Mouse (Mus musculus) cortical plate, adult 2 months (tissue): ENCODE data around the gene Crocc2. TPM values are rescaled to one million over a fixed set of nuclear protein-coding genes. Genes with fewer than 3 reads are reported as not detected.

Source experiments
- H3K27ac ChIP-seq: fragments of 200-500 bp; 2 replicates; pipeline ENCODE4 v1.5.1; 2012; ENCODE audit warnings: low read length, control low read depth, inconsistent platforms; ENCODE audit not compliant: insufficient read depth
- H3K4me1 ChIP-seq: fragments of 200-500 bp; 2 replicates; pipeline ENCODE4 v1.6.1; 2011; ENCODE audit warnings: low read length; ENCODE audit not compliant: control insufficient read depth, insufficient read depth
- H3K4me3 ChIP-seq: fragments of 200-500 bp; 2 replicates; pipeline ENCODE4 v1.5.1; 2011; ENCODE audit warnings: mild to moderate bottlenecking, low read length, control low read depth; ENCODE audit not compliant: insufficient read depth
- CTCF ChIP-seq: fragments of 200-500 bp; IDR thresholded peaks from 2 replicates; pipeline ENCODE4 v1.5.1; 2011; ENCODE audit warnings: mild to moderate bottlenecking, control low read depth, low read length; ENCODE audit not compliant: insufficient read depth; ENCODE audit errors: extremely low read depth
- POLR2A ChIP-seq: fragments of 200-500 bp; IDR thresholded peaks from 2 replicates; pipeline ENCODE4 v1.6.1; 2011; ENCODE audit warnings: mild to moderate bottlenecking, low read length, control low read depth; ENCODE audit not compliant: insufficient read depth; ENCODE audit errors: extremely low read depth
- polyA plus RNA-seq: library from polyadenylated mRNA; depleted of rRNA; stranded (reverse); fragments of >200 nt; gene quantifications from 2 replicates; pipeline ENCODE4 v1.2.3, GENCODE M21; 2012

Crocc2 gene
- polyA plus RNA-seq, 1 experiment, result 0.29 TPM

DNA sequence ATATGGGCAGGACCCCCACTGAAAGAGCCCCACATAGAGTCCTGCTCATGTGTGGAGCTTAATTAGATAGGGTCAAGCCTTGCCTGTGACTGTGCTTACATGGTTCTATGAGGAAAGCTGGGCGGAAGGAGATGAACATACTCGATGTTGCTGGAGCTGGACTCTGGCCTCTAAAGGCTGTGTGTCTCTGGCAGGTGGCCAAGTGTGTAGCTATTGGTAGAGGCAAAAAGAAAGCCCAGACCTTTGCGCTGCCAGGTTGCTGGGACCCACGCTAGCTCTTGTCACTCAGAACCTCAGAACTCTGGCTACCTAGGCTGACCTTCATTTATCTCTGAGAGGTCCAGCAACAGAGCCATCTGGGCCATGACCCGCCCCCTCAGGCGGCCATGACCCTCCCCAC lies 30.0 kb upstream of the Crocc2 start:
- Histone ChIP-seq H3K27ac (no peak overlapping the region), H3K4me3 (no peak overlapping the region), H3K4me1 (no peaks in the 10 kb centered on the region)
- TF ChIP-seq CTCF, result no peak
- TF ChIP-seq POLR2A, result no peak

DNA sequence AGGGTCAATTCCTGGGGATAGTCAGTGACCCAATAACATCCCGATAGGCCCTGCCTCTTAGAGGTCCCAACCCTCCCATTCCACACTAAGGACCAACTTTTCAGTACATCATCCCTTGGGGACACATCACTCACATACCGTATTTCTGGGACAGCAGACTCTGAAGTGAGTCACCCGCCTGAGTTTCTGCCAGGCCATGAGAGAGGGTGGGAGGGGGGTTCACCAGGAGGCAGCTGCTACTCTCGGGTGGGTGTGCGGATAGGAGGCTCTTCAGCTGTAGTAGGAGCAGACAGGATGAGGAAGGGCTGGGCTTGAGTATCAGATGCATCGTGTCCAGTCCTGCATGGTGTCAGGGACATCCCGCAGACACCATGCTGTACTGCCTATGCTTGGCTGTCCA lies 28.8 kb upstream of the Crocc2 start:
- TF ChIP-seq CTCF (no peak), POLR2A (no peak)
- Histone ChIP-seq H3K27ac (no peak overlapping the region), H3K4me3 (no peak overlapping the region), H3K4me1 (no peaks in the 10 kb centered on the region)

DNA sequence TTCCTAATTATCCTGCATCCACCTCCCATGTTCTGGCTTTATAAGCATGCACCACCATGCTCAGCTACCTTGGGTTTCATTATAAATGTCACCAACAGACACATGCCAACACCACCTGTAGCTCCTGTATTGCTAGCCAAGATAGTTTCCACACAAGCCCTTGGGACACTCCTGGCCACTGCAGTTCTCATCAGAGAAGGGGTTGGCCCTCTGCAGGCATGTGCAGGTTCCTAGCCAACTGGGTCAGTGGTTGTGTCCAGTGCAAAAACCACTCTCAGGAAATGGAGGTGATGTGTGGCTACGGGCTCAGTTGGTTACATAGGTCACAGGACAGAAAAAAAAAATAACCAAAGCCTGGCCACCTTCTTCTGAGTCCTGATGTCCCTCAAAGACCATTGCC lies 25.7 kb upstream of the Crocc2 start:
- TF ChIP-seq POLR2A, result no peak
- TF ChIP-seq CTCF, result no peak
- Histone ChIP-seq H3K4me3 (no peak overlapping the region), H3K4me1 (no peaks in the 10 kb centered on the region), H3K27ac (no peak overlapping the region)

DNA sequence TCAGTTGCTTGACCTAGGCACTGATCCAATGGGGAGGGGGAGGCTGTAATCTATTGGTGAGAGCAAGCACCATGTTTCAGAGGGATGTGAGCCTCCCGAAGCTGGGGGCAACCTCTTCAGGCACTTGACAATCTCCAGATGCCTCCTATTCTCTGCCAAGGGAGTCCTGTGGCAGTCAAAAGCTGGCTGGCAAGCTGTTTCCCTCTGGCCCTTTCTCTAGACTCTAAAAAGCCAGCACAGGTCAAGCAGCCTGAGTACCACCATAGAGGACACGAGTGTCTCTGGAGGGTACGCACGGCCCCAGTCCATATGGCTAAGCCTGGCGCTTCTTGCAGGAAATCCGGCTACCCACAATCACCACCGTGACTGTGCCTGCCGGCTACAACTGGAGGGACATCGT lies 24.3 kb upstream of the Crocc2 start:
- H3K27ac ChIP-seq, result no peak overlapping the region
- H3K4me1 ChIP-seq, result no peaks in the 10 kb centered on the region
- TF ChIP-seq POLR2A (no peak), CTCF (no peak)
- no peak overlapping the region for H3K4me3 ChIP-seq

DNA sequence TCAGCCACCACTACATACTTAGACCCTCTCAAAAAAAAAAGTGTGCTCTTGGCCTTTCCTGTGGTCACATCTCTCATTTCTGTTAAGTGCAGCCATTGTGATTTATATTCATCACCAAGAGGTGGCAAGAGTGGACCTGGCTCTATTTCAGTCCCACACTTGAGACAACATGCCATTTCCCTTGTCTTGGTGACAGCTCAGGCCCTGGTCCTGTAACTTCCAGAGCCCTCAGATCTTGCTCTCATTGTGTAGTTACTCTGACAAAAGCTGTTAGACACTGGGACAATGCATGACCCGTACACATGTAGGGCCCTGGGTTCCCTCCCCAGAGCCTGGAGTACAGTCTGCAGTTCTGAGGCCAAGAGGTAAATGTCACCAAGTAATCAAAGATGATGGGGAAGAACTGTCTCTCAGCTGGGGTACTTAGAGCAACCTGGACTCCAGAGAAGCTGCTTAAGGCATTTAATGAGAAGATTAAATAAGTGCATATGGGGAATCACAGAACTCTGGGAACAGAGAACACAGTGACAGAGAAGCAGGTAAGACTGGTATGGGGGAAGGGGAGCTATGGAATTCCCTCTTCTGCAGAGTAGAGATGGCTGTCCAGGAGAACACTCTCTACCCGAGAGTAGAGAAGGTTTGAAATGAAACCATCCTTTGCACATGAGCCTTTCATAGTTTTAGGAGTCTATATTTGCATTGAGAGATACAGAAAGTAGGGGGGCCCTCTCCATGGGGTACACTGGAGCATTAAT lies 17.4 kb upstream of the Crocc2 start:
- TF ChIP-seq CTCF (no peak), POLR2A (no peak)
- H3K4me3 ChIP-seq, result no peak overlapping the region
- no peaks in the 10 kb centered on the region for H3K4me1 ChIP-seq
- H3K27ac ChIP-seq, result no peak overlapping the region

DNA sequence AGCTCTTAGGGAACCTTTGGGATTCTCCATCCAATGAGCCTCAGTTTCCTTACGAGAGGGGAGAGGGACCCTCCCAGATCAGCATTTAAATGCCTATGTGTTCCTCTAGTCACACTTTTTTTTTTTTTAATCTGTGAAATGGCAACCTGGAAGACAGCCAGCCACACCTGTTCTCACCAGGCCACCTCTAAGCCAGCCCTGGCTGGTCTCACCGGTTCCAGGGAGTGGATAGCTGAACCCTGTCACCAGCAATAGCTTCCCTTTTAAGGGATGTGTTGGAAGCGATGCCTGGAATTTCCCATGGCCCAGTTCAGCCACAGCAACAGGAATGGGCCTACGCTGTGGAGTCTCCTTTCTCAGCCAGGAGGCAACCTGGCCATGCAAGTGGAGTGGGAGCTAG lies 11.0 kb upstream of the Crocc2 start:
- no peak overlapping the region for H3K27ac ChIP-seq
- TF ChIP-seq CTCF (no peak), POLR2A (no peak)
- H3K4me1 ChIP-seq, result peaks cover 2% of the 10 kb centered on the region; the same call in 1 of the 2 replicates
- H3K4me3 ChIP-seq, result no peak overlapping the region

DNA sequence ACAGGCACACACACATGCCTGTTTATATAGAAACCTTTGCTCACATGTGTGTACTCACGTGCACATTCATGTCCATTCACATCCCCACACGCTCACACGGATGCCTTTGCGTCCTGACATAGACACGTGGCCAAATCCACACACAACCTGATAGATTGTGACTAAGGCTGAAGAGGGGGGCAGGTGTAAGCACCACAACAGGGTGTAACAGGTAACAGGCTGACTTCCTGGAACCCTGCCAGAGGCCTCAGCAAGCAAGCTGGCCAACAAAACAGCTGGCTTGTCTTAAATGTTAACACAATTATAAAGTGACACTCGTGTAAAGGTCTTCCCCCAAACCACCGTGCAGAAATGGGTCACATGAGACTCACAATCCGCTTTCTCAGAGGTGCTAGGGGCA lies 9.6 kb upstream of the Crocc2 start:
- Histone ChIP-seq H3K4me1 (peaks cover 2% of the 10 kb centered on the region; the same call in 1 of the 2 replicates), H3K27ac (no peak overlapping the region), H3K4me3 (no peak overlapping the region)
- TF ChIP-seq CTCF, result no peak
- no peak for TF ChIP-seq POLR2A

DNA sequence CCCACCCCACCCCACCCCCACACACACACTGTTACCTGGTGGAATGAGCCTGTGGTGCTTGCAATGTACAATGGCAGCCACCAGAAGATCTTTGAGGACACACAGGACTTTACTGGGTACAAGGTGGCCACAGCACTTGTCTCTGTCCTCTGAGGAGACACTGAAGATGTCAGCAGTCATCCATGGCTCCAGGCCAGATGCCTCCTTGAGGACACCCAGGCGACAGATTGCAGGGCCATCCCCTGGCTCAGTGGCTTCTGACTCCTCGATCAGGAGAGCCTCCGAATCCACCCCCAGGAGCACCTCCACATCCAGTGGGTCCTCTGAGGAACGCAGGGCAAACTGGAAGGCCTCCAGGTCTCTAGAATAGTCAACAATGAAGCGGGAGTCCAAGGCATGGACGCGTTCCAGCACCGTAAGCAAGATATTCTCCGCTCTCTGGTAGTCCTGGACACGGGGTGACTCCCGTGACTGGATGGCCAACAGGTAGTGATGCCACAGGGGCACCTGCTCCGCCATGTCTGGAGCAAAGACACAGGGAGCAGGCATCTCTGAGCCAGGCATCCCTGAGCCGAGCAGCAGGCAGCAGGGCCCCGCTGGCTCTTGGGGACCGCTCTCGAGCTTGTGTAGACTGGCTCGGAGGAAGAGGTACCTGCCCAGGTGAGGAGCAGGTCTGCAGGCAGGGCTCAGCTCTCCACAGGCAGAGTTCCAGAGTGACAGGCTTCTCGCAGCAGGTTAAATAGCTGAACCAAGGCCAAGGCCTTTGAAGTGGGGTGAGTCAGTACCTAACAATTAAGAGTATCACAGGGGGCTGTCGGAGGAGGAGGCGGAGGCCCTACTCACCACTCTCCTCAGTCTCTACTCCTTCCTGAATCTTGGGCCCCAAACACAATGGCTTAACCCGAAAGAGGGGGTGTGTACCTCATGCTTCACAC lies 8.7 kb upstream of the Crocc2 start:
- Histone ChIP-seq H3K4me1 (peaks cover 2% of the 10 kb centered on the region; the same call in 1 of the 2 replicates), H3K4me3 (no peak overlapping the region), H3K27ac (no peak overlapping the region)
- TF ChIP-seq POLR2A (no peak), CTCF (no peak)

DNA sequence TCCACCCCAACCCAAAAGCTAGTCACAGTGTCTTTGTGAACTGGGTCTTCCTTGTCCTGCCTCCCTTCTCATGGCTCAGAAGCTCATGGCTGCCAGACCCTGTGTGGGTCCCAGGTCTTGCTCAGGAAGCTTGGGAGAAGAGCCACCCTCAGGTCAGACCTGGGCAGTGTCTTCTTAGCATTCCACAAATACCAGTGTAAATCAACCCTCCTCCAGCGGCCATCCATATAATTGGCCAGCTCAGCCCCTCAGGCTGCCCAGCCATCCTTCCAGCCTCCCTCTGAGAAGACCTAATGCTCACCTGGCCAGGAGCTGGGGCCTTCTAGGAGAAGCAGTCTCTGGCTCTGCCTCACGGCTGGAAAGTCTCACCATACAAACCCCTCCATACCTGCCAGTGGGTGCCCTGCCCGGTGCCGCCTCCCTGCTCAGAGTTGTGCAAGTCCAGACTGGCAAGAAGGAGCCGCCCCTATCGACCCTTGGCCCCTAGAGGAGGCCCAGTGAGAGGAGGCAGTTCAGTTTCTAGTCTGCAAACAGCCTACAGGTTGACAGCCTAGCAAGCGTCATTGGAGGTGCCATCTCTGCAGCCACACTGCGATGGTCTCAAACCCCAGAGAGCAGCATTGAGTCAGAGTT lies 7.9 kb upstream of the Crocc2 start, which contains the start of gene 2310007B03Rik:
Gene 2310007B03Rik (minus strand): TSS at position 448 of the 633 bp plus-strand sequence.
- no peak within 1 kb of the TSS for H3K27ac ChIP-seq
- TF ChIP-seq CTCF, result no peak
- no peak for TF ChIP-seq POLR2A
- no peak within 1 kb of the TSS for H3K4me3 ChIP-seq
- peaks cover 2% of the 10 kb centered on the region; the same call in 1 of the 2 replicates for H3K4me1 ChIP-seq

DNA sequence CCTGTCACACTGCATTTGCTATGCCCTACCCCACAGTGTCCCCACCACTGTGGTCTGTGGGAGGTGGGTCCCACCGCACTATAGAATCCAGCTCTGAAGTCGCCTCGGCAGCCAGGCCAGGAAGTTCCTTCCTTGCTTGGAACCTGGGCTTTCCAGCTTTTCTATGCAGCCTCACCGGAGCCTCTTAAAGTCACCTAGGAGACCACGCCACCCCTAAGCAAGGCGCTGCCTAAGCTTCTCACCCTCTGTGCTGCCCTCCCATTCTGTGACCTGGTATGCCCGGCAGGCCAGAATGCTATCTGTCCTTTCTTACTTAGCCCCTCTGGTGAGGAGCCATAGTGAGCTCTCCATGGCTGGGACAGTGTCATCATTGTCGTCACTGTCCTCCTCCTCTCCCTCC lies 7.2 kb upstream of the Crocc2 start:
- Histone ChIP-seq H3K27ac (no peak overlapping the region), H3K4me3 (no peak overlapping the region), H3K4me1 (peaks cover 2% of the 10 kb centered on the region; the same call in 1 of the 2 replicates)
- TF ChIP-seq CTCF (no peak), POLR2A (no peak)
